Mouse (Mus musculus): ENCODE results near the gene 2610008E11Rik.
A peak's percentile ranks its signal among the peaks of the same experiment; 100 is the strongest.
"Not testable (repeated sequence)": the region's sequence is repeated elsewhere in the genome, so short reads cannot be mapped to it uniquely, and the experiment has no call there.

Gene 2610008E11Rik

GRCm38 (mm10) chr10:79097161-79097754 lies at the start of gene 2610008E11Rik:
2610008E11Rik (minus strand) TSS chr10:79097600.
- peak; percentile 75 to 79 for DNase-seq (ENCODE audit: low spot score in 2 of 2)

- DNase-seq (ENCODE audit: low spot score in 2 of 2), result no peak
These were observed 18.9 kb upstream of the 2610008E11Rik start for GRCm38 (mm10) chr10:79116125-79116849.

DNA sequence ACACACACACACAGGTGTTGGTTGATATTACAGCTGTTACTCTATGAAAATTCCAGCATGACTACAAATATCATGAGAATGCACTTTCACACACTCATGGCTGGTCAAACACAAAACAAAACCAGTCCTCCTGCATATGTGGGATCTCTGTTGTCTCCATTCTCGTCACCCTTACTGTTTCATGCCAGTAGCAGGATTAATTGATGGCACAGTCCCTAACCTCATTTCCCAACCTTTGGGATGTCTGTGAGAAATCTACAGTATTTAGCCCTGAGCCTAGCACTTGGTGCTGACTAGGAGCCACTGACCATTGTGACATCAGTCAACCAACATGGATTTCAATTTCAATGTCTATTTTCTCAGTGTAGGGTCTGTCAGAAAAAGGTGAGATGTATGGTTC lies 17.7 kb upstream of the 2610008E11Rik start:
- no peak for DNase-seq (ENCODE audit: low spot score in 2 of 2)

GRCm38 (mm10) chr10:79110482-79110881 lies 13.1 kb upstream of the 2610008E11Rik start:
- no peak for DNase-seq (ENCODE audit: low spot score in 2 of 2)

DNA sequence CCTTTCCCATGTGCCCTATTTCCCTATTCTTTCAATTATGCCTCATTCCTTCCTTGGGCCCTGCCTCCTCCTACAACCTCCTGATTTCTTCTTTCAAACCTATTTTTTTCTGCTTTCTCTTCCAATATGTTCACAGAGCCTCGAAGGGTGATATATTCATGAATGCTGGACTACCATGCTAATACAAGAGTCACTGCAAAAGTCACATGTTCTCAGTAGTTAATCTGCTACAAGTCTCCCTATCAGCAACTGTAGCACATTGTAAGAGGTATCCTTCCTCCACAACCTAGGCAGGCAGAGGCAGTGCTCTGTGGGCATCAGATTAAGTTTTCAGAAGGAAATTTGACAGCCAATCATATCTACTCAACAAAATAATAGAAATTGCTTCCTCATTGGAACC lies 11.8 kb upstream of the 2610008E11Rik start:
- no peak for DNase-seq (ENCODE audit: low spot score in 2 of 2)

DNA sequence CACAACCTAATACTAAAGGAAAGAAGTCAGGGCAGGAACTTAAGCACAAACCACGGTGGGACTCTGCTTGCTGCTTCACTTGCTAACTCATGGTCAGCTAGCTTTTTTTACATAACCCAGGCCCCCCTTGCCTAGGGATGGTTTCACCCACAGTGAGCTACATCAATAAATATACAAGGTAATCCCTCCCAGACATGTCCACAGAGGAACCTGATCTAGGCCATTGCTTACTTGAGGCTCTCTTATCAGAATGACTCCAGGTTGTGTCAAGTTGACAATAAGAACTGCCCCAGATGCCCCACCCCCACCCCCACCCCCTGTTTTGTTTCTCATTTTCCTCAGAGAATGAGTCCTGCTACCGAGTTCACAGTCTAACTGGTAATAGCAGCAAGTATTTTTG lies 10.1 kb upstream of the 2610008E11Rik start:
- DNase-seq (ENCODE audit: low spot score in 2 of 2), result no peak

GRCm38 (mm10) chr10:79106325-79107282 lies 9.2 kb upstream of the 2610008E11Rik start:
- DNase-seq (ENCODE audit: low spot score in 2 of 2), result no peak

- DNase-seq (ENCODE audit: low spot score in 2 of 2), result no peak
These were observed 694 bp downstream of the 2610008E11Rik start for GRCm38 (mm10) chr10:79096706-79097105.

DNA sequence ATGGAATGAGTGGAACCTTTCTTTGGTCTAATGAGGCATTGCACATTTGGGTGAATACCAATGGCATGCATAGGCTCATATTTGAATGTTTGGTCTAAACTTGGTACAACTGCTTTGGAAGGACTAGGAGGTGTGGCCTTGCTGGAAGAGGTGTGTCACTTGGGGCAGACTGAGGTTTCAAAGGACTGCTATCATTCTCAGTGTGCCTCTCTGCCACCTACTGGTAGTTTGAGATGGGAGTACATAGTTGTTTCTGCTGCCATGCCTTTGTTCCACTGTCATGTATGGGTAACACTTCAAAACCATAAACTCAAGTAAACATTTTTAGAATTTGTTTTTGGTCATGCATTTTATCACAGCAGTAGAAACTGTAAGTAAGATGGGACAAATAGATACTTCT lies 5.7 kb downstream of the 2610008E11Rik start:
- no peak for DNase-seq (ENCODE audit: low spot score in 2 of 2)

- no peak for DNase-seq (ENCODE audit: low spot score in 2 of 2)
These were observed 8.4 kb downstream of the 2610008E11Rik start for GRCm38 (mm10) chr10:79089000-79089399.

GRCm38 (mm10) chr10:79086577-79086976 lies 10.8 kb downstream of the 2610008E11Rik start:
- no peak for DNase-seq (ENCODE audit: low spot score in 2 of 2)

GRCm38 (mm10) chr10:79057370-79057769 lies 40.0 kb downstream of the 2610008E11Rik start:
- DNase-seq (ENCODE audit: low spot score in 2 of 2), result not testable (repeated sequence)

DNA sequence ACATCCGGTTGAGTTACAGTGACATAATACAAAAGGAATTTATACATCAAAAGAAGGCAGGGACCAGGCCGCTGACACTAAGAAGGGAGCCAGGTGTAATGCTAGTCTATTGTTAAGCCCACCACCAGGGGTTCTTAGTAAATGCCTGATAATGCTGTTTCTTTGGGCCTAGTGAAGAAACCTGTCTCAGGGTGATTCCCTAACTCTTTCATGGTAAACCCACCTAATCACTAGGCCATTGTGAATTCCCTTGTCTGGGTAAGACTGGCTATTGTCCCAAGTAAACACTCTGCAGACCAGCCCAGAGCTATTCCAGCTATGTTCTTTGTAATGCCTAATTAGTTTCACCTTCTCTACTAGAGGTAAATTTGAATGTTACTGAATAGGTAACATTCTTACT lies 54.9 kb downstream of the 2610008E11Rik start:
- not testable (repeated sequence) for DNase-seq (ENCODE audit: low spot score in 2 of 2)

DNA sequence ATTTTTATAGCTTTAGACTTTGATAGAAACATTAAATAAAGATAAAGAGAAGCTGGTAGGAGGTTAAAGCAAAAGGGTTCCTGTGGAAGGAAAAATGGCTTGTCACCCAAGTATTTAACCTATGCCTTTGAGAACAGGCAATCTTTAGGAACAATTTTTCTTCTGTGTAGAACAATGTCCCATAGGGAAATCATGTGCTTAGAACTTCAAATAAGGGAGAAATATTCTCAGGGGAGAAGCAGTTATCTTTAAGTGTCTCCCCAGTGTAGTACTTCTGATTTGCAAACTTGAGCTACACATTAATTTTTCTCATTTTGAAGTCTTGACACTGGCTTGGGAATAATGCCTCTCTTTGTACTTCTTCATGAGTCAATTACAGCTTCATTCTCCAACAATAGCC lies 69.0 kb downstream of the 2610008E11Rik start, which contains the start of gene Olfr57:
Olfr57 (plus strand) TSS at position 301 of the 400 bp plus-strand sequence.
- DNase-seq (ENCODE audit: low spot score in 2 of 2), result no peak

Measured in spleen, postnatal 14 days (tissue).